Mouse (Mus musculus) G1E (cell line): ENCODE measurements around the gene Patj.

Source experiments
- CTCF ChIP-seq: IDR thresholded peaks from 2 replicates; pipeline ENCODE4 v1.5.1; 2012; ENCODE audit warnings: low read depth, low read length, inconsistent platforms, mixed read lengths
- GATA1 ChIP-seq: IDR thresholded peaks from 2 replicates; pipeline ENCODE4 v1.6.1; 2012; ENCODE audit warnings: borderline replicate concordance, low read length, inconsistent platforms, mixed read lengths
- GATA2 ChIP-seq: IDR thresholded peaks from 2 replicates; pipeline ENCODE4 v1.6.1; 2012; ENCODE audit warnings: low read depth, low read length, inconsistent platforms, borderline replicate concordance
- POLR2AphosphoS5 ChIP-seq: IDR thresholded peaks from 2 replicates; pipeline ENCODE4 v1.6.1; 2012; ENCODE audit warnings: low read depth, low read length, inconsistent platforms; ENCODE audit not compliant: insufficient replicate concordance

- TF ChIP-seq CTCF (no peak), GATA1 (no peak), GATA2 (no peak), POLR2AphosphoS5 (no peak)
Observed at GRCm38 (mm10) chr4:98486475-98486874, 90.9 kb downstream of the Patj start.
